Mouse (Mus musculus): ENCODE measurements at regions not wholly inside any gene's neighbourhood (a gene's known extent, or its start where the extent isn't known, plus 50 kb on each side); places are given as distances from the start of the nearest gene placed in this dataset.

DNA sequence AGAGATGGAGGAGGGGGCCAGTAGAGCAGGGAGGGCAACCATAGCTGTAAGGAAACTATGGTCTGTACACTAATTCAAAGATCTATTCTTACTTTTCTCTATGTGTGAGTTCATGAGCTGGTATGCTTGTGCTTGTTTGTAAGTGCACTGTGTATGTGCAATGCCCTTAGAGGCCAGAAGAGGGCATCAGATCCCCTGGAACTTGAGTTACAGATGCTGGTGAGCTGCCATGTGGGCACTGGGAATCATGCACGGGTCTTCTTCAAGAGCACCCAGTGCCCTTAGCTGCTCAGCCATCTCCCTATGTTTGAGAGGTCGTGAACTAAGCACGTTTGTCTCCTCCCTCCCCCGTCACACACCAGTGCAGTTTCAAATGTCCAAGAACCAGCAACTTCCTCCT lies 68.9 kb downstream of the Tbx3 start:
- DNase-seq (ENCODE audit: low read depth, low spot score) = no peak

- DNase-seq (ENCODE audit: low read depth, low spot score) = peak; percentile 82
These were observed 70.6 kb downstream of the Tbx3 start for GRCm38 (mm10) chr5:119741116-119741515.

DNA sequence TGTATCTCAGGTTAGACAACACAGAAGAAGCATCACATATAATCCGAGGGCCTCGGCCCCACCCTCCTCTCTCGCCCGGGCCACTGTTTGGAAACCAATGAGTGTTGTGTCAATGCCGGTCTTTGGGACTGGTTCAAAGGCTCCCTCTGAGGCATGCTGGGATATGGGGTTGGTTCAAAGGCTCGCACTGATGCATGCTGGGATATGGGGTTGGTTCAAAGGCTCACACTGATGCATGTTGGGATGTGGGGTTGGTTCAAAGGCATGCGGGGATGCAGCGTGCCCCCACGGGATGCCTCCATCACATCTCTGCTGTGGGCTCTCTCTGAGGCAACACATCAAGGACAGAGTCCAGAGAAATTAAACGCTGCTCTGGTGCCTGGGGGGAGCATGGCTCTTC lies 73.3 kb downstream of the Tbx3 start:
- DNase-seq (ENCODE audit: low read depth, low spot score) = no peak

- DNase-seq (ENCODE audit: low read depth, low spot score) = no peak
These were observed 76.6 kb downstream of the Tbx3 start for GRCm38 (mm10) chr5:119747038-119747437.

- DNase-seq (ENCODE audit: low read depth, low spot score) = no peak
These were observed 78.2 kb downstream of the Tbx3 start for GRCm38 (mm10) chr5:119748667-119749066.

- no peak for DNase-seq (ENCODE audit: low read depth, low spot score)
These were observed 78.7 kb downstream of the Tbx3 start for GRCm38 (mm10) chr5:119749153-119749552.

GRCm38 (mm10) chr5:119755782-119756181 lies 76.7 kb upstream of the Tbx5 start:
- no peak for DNase-seq (ENCODE audit: low read depth, low spot score)

DNA sequence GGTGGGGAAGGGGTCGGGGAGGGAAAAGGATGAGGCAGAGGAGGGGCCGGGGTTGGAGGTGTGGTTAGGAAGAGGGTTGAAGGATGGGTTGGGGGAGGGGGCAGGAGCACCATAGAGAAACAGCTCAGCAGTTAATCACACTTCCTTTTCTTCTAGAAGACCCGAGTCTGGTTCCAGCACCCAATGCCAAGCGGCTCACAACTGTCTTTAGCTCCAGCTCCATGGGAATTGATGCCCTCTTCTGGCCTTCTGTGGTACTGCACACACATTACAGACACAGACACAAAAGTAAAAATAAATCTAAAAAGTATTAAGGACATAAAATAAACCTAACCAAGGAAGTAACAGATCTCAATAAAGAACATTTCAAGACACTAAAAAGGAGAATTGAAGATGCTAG lies 73.6 kb upstream of the Tbx5 start:
- no peak for DNase-seq (ENCODE audit: low read depth, low spot score)

- DNase-seq (ENCODE audit: low read depth, low spot score) = no peak
These were observed 70.4 kb upstream of the Tbx5 start for GRCm38 (mm10) chr5:119762102-119762501.

DNA sequence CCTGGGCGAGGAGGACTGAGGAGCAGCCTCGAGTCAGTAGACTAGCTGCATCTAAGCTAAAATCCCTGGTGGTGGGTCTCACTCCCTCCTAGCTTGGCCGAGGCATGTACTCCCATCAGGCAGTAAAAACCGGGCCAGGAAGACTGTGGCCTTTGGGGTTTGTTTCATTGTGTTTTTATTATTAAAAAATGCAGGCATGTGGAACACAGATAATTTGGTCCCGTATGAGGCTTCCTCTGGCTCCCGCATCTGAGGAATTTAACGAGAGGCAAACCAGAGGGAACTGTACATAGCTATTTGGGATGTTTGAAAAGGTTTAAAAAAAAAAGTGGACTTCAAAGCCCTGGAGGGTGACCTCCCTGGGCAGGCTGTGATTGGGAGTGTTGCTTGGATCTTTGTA lies 69.1 kb upstream of the Tbx5 start:
- no peak for DNase-seq (ENCODE audit: low read depth, low spot score)

- no peak for DNase-seq (ENCODE audit: low read depth, low spot score)
These were observed 66.1 kb upstream of the Tbx5 start for GRCm38 (mm10) chr5:119766372-119766771.

DNA sequence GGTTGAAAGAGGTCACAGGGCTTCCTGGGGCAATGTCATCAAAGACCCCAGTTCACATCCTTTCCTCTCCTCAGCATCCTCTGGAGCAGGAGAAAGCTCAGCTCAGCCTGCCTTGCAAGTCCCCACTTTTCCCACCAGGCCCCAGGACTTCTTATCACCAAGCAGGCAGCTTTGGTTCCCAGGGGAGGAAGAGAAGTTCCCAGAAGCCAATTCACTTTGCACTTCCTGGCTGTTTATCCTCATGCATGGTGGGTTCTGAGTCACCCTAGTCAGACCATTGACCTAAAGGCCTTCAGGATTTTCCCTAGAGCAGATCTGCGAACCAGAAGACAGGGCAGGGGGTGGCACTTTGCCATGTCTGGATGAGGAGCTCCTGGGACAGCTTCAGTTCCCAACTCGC lies 61.5 kb upstream of the Tbx5 start:
- DNase-seq (ENCODE audit: low read depth, low spot score) = no peak

- no peak for DNase-seq (ENCODE audit: low read depth, low spot score)
These were observed 56.2 kb upstream of the Tbx5 start for GRCm38 (mm10) chr5:119776106-119776887.

DNA sequence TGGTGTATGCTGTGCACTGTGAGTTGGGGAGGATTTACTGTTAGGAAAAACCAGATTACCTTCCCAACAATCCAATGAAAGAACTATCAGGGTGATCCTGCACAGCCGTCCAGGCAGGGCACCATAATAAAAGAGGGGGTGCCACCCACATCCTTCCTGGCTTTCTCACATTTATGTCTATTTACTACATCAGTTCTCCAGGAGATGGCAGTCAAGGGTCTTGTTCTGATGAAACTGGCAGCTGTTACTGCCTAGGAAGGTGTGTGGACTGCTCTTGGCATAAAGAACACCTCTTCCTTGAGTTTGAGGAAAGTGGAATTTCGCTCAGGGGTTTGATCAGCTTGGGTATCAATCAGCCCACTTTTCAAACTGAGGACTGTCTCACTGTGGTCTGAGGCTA lies 54.6 kb upstream of the Tbx5 start:
- peak; percentile 48 for DNase-seq (ENCODE audit: low read depth, low spot score)

DNA sequence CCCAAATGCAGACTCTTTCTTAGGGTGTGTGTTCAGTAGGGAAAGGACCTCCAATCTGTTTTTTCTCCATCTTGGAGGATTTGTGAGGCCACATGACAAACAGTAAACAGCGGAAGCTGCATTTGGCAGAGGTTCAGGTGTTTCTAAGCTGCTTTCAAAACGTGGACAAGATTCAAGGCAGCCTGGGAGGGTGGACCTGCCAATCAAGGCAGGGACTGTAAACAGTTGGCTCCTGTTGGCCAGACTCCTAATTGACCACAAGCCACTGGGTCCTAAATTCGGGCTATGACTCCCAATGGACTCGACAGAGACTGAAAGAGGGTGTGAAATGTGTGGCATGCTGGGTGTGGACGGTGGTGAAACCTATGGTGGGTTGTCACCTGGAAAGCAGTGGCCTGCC lies 51.1 kb upstream of the Tbx5 start:
- DNase-seq (ENCODE audit: low read depth, low spot score) = no peak

Data from retina, postnatal 7 days (tissue).